Mouse (Mus musculus): ENCODE measurements around the gene Slc22a12.
A peak's percentile ranks its signal among the peaks of the same experiment; 100 is the strongest.

Slc22a12 gene

DNA sequence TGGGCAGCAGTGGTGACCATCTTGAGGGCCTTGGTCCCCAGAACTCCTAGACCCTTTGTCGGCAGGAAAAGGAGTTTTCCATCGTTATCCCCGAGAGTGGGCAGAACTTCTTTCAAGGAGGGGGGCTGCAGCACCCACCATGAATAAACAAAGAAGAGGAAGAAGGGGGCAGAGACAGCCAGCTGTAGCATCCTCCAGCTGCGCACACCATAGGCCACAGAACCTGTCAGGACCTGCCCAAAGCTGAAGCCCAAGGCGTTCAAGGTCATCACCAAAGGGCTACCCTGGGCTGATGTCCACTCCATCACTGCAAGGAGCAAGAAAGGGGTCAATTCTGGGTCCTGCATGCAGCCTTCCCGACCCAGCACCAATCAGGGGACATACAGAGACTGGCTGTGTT lies 2.6 kb downstream of the Slc22a12 start:
- no peak for DNase-seq

- no peak for DNase-seq
Measured at GRCm38 (mm10) chr19:6539592-6539991, 3.2 kb downstream of the Slc22a12 start.

GRCm38 (mm10) chr19:6538546-6538945 lies 4.3 kb downstream of the Slc22a12 start:
- DNase-seq = no peak

DNA sequence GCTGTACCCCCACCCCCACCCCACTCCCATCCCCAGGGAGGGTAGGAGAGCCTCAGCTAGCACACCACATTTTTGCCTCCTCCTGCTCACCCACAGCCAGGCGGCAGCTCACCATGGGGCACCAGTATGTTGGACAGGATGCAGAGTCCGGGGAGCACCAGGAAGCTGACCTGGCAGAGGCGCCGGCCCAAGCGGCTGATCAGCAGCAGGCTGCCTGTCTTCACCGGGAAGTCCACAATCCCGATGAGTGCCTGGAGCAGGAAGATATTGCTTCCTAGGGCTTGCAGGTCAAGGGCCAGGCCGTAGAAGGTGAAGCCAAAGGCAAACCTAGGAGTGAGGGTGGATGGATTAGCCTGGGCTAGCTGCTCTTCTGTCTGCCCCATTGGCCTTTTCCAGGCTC lies 5.3 kb downstream of the Slc22a12 start:
- no peak for DNase-seq

DNA sequence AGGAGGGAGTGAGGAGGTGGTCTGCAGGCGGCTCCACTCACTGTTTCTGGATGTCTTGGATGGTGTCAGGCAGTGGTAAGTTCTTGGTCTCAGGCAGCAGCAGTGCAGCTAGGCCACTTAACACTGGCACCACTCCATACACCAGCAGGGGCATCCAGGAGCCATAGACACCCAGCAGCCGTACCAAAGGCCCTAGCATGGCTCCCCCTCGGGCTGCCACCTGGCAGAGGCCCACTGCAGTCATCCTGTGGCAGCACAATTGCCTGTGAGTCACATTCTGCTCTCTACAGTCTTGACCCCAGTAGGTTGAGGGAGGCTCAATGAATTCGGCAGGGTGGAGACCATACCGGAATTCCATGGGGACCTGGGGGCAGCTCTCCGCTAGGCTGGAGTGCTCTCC lies 6.1 kb downstream of the Slc22a12 start:
- no peak for DNase-seq

GRCm38 (mm10) chr19:6536201-6536600 lies 6.6 kb downstream of the Slc22a12 start:
- DNase-seq = no peak

DNA sequence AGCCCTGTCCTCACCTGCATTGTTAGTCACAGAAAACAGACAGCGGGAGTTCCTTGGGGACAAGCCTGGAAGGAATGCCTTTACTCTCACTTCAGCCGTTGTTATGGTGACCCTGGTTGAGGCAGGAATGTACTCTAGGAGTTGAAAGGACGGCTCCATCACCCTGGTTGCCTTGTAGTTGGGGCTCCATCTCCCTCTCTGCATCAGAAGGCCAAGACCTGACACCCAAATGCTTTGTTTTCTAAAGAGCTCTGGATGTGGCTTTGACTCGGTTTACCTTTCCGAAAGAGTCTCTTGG lies 8.8 kb downstream of the Slc22a12 start:
- DNase-seq = no peak

GRCm38 (mm10) chr19:6533290-6534117 lies 9.3 kb downstream of the Slc22a12 start:
- no peak for DNase-seq

- DNase-seq = no peak
Measured at GRCm38 (mm10) chr19:6532656-6533055, 10.2 kb downstream of the Slc22a12 start.

DNA sequence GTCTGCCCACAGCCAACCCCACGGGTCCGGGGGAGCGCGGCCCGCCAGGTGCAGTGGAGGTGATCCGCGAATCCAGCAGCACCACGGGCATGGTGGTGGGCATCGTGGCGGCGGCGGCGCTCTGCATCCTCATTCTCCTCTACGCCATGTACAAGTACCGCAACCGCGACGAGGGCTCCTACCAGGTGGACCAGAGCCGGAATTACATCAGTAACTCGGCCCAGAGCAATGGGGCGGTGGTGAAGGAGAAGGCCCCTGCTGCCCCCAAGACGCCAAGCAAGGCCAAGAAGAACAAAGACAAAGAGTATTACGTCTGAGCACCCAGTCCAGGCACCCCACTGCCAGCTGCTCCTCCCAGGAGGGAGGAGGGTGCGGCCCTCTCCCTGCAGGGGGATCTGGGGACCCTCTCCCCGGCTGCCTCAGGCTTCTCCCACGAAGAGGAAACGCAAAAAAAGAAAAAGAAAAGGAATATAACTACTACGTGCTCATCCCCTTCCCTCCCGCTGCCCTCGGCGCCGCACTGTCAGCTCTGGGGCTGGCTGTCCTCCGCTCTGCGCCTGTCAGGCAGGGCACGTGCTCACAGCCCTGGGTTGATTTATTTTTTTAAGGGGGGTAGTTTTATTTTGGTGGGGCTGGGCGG lies 10.9 kb downstream of the Slc22a12 start:
- no peak for DNase-seq

- no peak for DNase-seq
Measured at GRCm38 (mm10) chr19:6531011-6531631, 11.7 kb downstream of the Slc22a12 start.

- DNase-seq = no peak
Measured at GRCm38 (mm10) chr19:6530359-6530758, 12.5 kb downstream of the Slc22a12 start.

DNA sequence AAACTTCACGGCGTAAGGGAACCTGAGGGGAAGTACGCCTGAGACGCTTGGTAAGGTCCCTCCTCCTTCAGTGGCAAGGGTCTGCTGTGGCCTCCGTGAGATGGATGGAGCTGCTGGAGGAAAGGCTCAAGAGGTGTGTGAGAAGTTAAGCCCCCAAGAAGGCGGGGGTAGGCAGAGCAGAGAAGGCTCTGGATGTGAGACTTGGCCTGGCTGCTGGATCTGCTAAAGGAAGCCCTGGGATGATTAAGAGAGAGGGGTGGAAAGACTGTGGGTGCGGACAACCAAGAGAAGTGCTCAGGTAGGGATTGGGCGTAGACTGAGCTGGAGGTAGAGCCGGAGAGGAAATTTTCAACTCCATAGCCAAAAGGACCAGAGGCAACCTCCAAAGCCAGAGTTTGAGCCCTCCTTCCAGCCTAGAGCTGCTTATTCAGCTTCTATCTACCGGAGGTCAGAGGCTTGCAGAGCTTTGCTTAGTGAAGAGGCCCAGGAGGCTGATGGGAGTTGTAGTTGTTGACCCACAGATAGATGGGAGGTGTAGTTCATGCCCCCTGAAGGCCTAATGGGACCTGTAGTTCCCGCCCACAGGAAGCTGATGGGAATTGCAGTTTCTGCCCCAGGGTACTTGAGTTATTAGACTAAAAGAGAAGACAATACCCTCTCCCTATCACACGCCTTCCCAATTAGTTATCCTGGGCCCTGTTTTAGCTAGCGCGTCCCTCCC lies 13.4 kb downstream of the Slc22a12 start:
- DNase-seq = no peak

DNA sequence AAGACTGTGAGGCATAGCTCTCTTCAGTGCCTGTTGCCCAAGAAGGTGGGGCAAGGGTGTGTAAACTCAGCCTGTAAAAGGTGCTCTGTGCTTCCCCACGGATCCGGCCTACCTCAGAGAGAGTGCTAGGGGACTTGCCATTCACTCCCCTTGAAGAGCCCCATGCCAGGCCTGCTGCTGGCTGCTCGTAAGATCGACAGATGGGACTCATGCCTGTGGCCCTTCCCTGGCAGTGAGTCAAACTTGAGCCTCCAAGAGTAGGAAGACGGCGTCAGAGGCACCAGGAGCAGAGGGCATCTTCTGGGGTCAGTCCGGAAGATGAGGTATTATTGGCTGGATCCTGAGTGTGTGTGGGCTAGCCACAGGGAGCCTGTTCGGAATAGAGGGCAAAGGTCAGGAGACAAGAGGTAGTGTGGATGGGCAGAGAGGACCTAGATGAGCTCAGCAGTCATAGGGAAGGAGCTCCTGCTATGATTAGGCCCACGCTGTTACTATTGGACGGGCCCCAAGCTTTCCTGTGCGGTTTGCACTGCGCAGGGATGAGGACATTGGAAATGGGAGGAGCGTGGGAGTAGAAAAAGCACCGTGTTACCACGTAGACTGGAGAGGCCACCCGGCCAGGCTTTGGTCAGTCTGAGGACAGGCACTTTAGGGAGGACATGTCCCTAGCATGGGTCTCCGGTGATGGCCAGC lies 14.8 kb downstream of the Slc22a12 start:
- DNase-seq = peak; percentile 40

GRCm38 (mm10) chr19:6527439-6527838 lies 15.4 kb downstream of the Slc22a12 start:
- DNase-seq = no peak

DNA sequence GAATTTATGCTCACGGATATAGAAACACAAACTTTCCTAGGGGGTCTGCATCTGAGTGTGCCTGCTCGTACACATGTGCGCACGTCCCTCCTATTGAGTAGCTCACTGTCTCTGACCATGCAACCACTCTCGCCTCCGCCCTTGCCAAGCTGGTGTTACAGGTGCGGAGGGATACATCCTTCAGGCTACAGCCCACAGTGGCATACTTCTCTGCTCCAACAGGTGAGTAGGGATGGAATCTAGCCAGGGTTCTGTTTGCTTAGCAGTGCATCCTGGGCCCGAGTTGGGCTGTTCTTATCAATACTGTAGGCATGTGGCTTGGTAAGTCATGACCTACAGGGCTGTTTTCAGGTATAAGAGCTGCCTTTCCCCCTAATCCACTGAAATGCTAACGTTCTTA lies 16.8 kb downstream of the Slc22a12 start:
- no peak for DNase-seq

DNA sequence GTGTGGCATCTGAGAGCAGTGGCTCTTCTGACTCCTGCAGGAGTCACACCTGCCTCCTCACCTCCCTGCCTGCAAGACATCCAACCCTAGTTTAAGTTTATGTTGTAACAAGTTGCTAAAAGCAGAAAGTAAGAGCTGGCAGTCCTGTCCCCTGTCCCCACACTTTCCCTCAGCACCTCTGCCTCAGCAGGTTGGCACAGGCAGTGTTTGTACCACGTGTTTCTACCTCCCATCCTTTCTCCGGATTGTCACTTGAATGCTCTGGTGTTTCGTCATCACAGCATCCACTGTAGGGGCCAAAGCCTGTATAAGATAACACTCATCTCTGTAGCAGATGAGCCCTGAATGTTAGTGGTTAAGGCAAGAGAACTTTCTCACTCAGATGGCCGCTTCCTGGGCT lies 17.8 kb downstream of the Slc22a12 start:
- peak; percentile 42 for DNase-seq

DNA sequence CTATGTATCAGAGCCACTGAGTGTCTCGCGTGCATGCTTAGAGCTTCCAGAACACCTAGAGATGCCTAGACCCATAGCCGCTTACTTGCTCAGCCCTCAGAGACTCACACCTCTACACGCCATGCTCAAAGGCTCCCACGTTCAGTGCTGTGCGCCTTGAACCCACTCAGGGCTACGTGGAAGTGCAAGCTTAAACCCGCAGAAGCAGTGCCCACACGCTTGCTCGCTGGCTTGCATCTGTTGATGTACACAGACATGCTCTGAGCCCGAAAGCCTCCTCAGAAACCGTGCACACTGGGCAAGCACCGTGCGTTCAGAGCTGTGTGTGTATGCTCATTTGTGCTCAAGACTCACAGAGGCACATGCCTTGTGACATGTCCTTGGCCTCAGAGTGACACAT lies 20.5 kb downstream of the Slc22a12 start:
- DNase-seq = peak; percentile 74

DNA sequence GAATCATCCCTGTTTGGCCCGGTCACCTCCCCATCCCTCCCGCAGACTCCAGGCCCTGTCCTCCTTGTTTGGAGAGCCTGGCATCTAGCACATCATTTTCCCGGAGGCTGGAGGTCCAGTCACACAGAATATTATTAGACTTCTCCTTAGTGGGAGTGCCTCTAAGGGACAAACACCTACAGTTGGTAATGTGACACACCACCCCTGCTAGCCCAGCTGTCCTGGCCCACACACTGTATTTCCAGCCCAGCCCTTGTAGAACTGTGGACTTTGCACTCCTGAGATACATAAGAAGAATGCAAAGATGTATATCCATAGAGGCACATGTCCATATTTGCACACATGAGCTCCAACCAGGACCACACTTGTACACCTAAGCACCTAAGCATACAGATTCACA lies 21.2 kb downstream of the Slc22a12 start:
- peak; percentile 47 for DNase-seq

GRCm38 (mm10) chr19:6519483-6519882 lies 23.3 kb downstream of the Slc22a12 start:
- peak; percentile 59 for DNase-seq

GRCm38 (mm10) chr19:6518601-6519000 lies 24.2 kb downstream of the Slc22a12 start:
- DNase-seq = peak; percentile 65

- no peak for DNase-seq
Measured at GRCm38 (mm10) chr19:6516153-6516552, 26.7 kb downstream of the Slc22a12 start.

GRCm38 (mm10) chr19:6515448-6515847 lies 27.4 kb downstream of the Slc22a12 start:
- no peak for DNase-seq

All from right cerebral cortex, adult 18-20 months (tissue).